Mouse (Mus musculus): ENCODE measurements around the gene Dmd. TPM values are rescaled to one million over a fixed set of nuclear protein-coding genes. Genes with fewer than 3 reads are reported as not detected.
A peak's percentile ranks its signal among the peaks of the same experiment; 100 is the strongest.

Gene Dmd
- polyA plus RNA-seq, 1 experiment from 2014 or later: 14.6 TPM

- Histone ChIP-seq H3K9ac (ENCODE audit: low read depth, low read length) (no peak overlapping the region), H3K4me2 (replicated peaks; ENCODE audit: low read depth) (no peak overlapping the region), H3K4me1 (replicated peaks; ENCODE audit: control insufficient read depth, insufficient read depth, low read length) (no peaks in the 10 kb centered on the region), H3K36me3 (ENCODE audit: control insufficient read depth, insufficient read depth) (no peaks in the 10 kb centered on the region), H3K9me3 (ENCODE audit: control insufficient read depth) (no peaks in the 10 kb centered on the region), H3K27ac (ENCODE audit: low read depth, low read length) (no peak overlapping the region), H3K27me3 (replicated peaks; ENCODE audit: control insufficient read depth, insufficient read depth, low read length) (no peaks in the 10 kb centered on the region), H3K4me3 (ENCODE audit: low read depth, low read length) (no peak overlapping the region)
- ATAC-seq: no peak
- WGBS: 79% methylated on average over 5 of the region's 5 CpGs
- 0 out of 2 replicates have a peak, but pooled peaks have one; percentile 30 for TF ChIP-seq CTCF (IDR thresholded peaks at IDR 0.05; ENCODE audit: low read depth)
These were observed 2188.6 kb downstream of the Dmd start for GRCm38 (mm10) chrX:85137293-85137692.

DNA sequence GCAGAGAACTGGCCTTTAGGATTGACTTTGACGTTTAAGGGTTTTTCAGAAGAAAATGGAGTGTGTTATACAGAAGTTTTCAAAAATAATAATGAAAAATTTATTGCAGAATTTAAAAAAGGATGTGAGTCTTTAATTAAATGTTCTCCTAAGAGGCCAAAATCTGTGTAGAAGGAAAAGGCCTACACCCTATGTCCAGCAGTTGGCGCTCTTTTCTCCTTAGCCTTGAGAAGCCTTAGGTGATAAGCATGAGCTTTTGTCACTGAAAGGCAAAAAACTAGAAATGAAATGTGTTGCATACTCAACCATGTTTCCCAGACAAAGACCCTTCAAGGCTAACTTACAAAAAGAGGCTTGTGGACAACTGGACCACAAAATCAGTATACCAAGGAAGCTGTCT, 2222.6 kb downstream of the Dmd start:
- no peak overlapping the region for H3K4me3 ChIP-seq (ENCODE audit: low read depth, low read length)
- no peak overlapping the region for H3K9ac ChIP-seq (ENCODE audit: low read depth, low read length)
- H3K4me1 ChIP-seq (replicated peaks; ENCODE audit: control insufficient read depth, insufficient read depth, low read length): no peaks in the 10 kb centered on the region
- no peak overlapping the region for H3K27ac ChIP-seq (ENCODE audit: low read depth, low read length)
- no peak overlapping the region for H3K4me2 ChIP-seq (replicated peaks; ENCODE audit: low read depth)
- no peaks in the 10 kb centered on the region for H3K36me3 ChIP-seq (ENCODE audit: control insufficient read depth, insufficient read depth)
- peak; percentile 51 for TF ChIP-seq CTCF (IDR thresholded peaks at IDR 0.05; ENCODE audit: low read depth)
- no peaks in the 10 kb centered on the region for H3K27me3 ChIP-seq (replicated peaks; ENCODE audit: control insufficient read depth, insufficient read depth, low read length)
- WGBS: 66% methylated on average over 2 of the region's 2 CpGs
- ATAC-seq: no peak
- no peaks in the 10 kb centered on the region for H3K9me3 ChIP-seq (ENCODE audit: control insufficient read depth)

DNA sequence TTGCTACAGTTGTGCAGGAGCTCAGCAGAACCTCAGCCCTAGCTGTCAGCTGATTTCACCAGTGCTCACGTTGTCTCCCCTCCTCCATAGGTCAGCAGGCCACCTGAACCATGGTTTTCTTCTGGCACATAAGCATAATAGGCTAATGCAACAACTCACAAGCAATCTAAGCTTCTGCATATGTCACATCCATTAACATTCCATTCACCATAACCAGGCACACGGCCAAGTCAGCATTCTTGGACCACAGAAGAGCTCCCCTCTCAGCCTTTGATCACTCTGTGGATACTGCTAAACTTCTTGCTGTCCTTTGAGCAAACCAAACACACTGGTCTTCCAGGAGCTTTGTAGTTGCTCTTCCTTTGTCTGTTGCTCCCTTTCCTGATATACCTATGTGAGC, 2238.9 kb downstream of the Dmd start:
- H3K27ac ChIP-seq (ENCODE audit: low read depth, low read length): no peak overlapping the region
- H3K27me3 ChIP-seq (replicated peaks; ENCODE audit: control insufficient read depth, insufficient read depth, low read length): no peaks in the 10 kb centered on the region
- H3K4me2 ChIP-seq (replicated peaks; ENCODE audit: low read depth): no peak overlapping the region
- H3K36me3 ChIP-seq (ENCODE audit: control insufficient read depth, insufficient read depth): no peaks in the 10 kb centered on the region
- H3K9me3 ChIP-seq (ENCODE audit: control insufficient read depth): no peaks in the 10 kb centered on the region
- WGBS: 51% methylated on average over 2 of the region's 2 CpGs
- H3K9ac ChIP-seq (ENCODE audit: low read depth, low read length): no peak overlapping the region
- no peak for TF ChIP-seq CTCF (IDR thresholded peaks at IDR 0.05; ENCODE audit: low read depth)
- ATAC-seq: no peak
- no peak overlapping the region for H3K4me3 ChIP-seq (ENCODE audit: low read depth, low read length)
- H3K4me1 ChIP-seq (replicated peaks; ENCODE audit: control insufficient read depth, insufficient read depth, low read length): no peaks in the 10 kb centered on the region

DNA sequence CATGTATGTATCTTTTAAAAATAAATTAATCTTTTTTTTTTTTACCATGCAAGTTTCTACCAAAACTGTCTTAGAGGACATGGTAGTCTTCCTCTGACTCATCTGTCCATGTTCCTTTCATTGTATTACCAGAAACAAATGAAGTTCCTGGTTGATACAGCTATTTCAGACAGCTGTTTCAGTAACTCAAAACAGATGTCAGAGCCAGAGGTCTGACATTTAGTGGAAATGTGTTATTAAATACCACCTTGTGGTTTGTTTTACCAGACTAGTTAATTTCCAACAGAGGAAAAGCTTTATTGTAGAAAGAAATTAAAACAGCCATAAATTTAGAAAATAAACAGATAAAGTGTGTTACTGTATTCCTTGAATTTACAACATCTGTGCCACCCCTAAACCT, 2245.2 kb downstream of the Dmd start:
- no peak for TF ChIP-seq CTCF (IDR thresholded peaks at IDR 0.05; ENCODE audit: low read depth)
- Histone ChIP-seq H3K9ac (ENCODE audit: low read depth, low read length) (no peak overlapping the region), H3K36me3 (ENCODE audit: control insufficient read depth, insufficient read depth) (no peaks in the 10 kb centered on the region), H3K4me2 (replicated peaks; ENCODE audit: low read depth) (no peak overlapping the region), H3K27ac (ENCODE audit: low read depth, low read length) (no peak overlapping the region), H3K27me3 (replicated peaks; ENCODE audit: control insufficient read depth, insufficient read depth, low read length) (no peaks in the 10 kb centered on the region), H3K9me3 (ENCODE audit: control insufficient read depth) (no peaks in the 10 kb centered on the region), H3K4me3 (ENCODE audit: low read depth, low read length) (no peak overlapping the region), H3K4me1 (replicated peaks; ENCODE audit: control insufficient read depth, insufficient read depth, low read length) (no peaks in the 10 kb centered on the region)
- no peak for ATAC-seq

GRCm38 (mm10) chrX:85197688-85198087, 2249.0 kb downstream of the Dmd start:
- ATAC-seq: no peak
- Histone ChIP-seq H3K4me1 (replicated peaks; ENCODE audit: control insufficient read depth, insufficient read depth, low read length) (no peaks in the 10 kb centered on the region), H3K27me3 (replicated peaks; ENCODE audit: control insufficient read depth, insufficient read depth, low read length) (no peaks in the 10 kb centered on the region), H3K9ac (ENCODE audit: low read depth, low read length) (no peak overlapping the region), H3K9me3 (ENCODE audit: control insufficient read depth) (no peaks in the 10 kb centered on the region), H3K36me3 (ENCODE audit: control insufficient read depth, insufficient read depth) (no peaks in the 10 kb centered on the region), H3K4me2 (replicated peaks; ENCODE audit: low read depth) (no peak overlapping the region), H3K27ac (ENCODE audit: low read depth, low read length) (no peak overlapping the region), H3K4me3 (ENCODE audit: low read depth, low read length) (no peak overlapping the region)
- TF ChIP-seq CTCF (IDR thresholded peaks at IDR 0.05; ENCODE audit: low read depth): no peak
- WGBS: 88% methylated on average over 5 of the region's 5 CpGs

- ATAC-seq: no peak
These were observed 2250.7 kb downstream of the Dmd start for GRCm38 (mm10) chrX:85199398-85199797.

GRCm38 (mm10) chrX:85207001-85207400, 2258.3 kb downstream of the Dmd start:
- no peaks in the 10 kb centered on the region for H3K27me3 ChIP-seq (replicated peaks; ENCODE audit: control insufficient read depth, insufficient read depth, low read length)
- no peak for ATAC-seq
- WGBS: 90% methylated on average over 2 of the region's 2 CpGs
- TF ChIP-seq CTCF (IDR thresholded peaks at IDR 0.05; ENCODE audit: low read depth): no peak
- H3K36me3 ChIP-seq (ENCODE audit: control insufficient read depth, insufficient read depth): no peaks in the 10 kb centered on the region
- H3K4me3 ChIP-seq (ENCODE audit: low read depth, low read length): no peak overlapping the region
- no peak overlapping the region for H3K4me2 ChIP-seq (replicated peaks; ENCODE audit: low read depth)
- no peaks in the 10 kb centered on the region for H3K9me3 ChIP-seq (ENCODE audit: control insufficient read depth)
- no peaks in the 10 kb centered on the region for H3K4me1 ChIP-seq (replicated peaks; ENCODE audit: control insufficient read depth, insufficient read depth, low read length)
- no peak overlapping the region for H3K27ac ChIP-seq (ENCODE audit: low read depth, low read length)
- no peak overlapping the region for H3K9ac ChIP-seq (ENCODE audit: low read depth, low read length)

More at GRCm38 (mm10) chrX:85199398-85199797, 2250.7 kb downstream of the Dmd start:
- Histone ChIP-seq H3K4me1 (replicated peaks; ENCODE audit: control insufficient read depth, insufficient read depth, low read length) (no peaks in the 10 kb centered on the region), H3K9me3 (ENCODE audit: control insufficient read depth) (no peaks in the 10 kb centered on the region), H3K27ac (ENCODE audit: low read depth, low read length) (no peak overlapping the region), H3K27me3 (replicated peaks; ENCODE audit: control insufficient read depth, insufficient read depth, low read length) (no peaks in the 10 kb centered on the region), H3K9ac (ENCODE audit: low read depth, low read length) (no peak overlapping the region), H3K36me3 (ENCODE audit: control insufficient read depth, insufficient read depth) (no peaks in the 10 kb centered on the region), H3K4me2 (replicated peaks; ENCODE audit: low read depth) (no peak overlapping the region), H3K4me3 (ENCODE audit: low read depth, low read length) (no peak overlapping the region)
- TF ChIP-seq CTCF (IDR thresholded peaks at IDR 0.05; ENCODE audit: low read depth): no peak
- 86% methylated on average over 3 of the region's 3 CpGs for WGBS
